Comparison of ENCODE assay signal across 10 mouse cellular contexts in the genomic region with DNA sequence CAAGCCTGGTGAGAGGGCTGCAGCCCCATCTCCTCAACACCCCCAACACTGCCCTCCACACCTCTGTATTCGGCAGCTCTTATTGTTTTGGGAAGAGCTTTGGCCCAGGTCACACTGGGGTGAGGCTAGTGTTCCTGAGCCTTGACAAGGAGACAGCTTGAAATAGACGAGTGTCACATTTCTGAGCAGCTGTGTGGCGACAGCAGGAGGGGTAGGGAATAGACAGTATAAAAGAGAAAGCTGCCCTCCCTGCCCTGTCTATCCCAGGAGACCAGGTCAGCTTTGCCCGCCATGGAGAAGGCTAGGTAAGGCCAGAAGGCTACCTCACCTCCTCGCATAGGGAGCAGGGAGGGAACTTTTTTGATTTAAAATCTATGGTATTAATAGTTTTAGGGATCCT. TPM values are rescaled to one million over a fixed set of nuclear protein-coding genes. Genes with fewer than 3 reads are reported as not detected.
DNase-seq lines count a peak whose midpoint lies in the region; ATAC-seq and TF ChIP-seq lines count a peak whose summit lies in the region.
"Had no signal": no experiment of that assay in that cellular context is flagged by ENCODE, and none has a peak within 500 bp of the region (broad histone marks: within the 10 kb centered on the region; RNA-seq: fewer than 3 reads in every experiment).

A gene (plus strand): TSS at position 257 of the 400 bp plus-strand sequence.

- no peaks in the 10 kb centered on the region for H3K27me3 ChIP-seq in kidney, embryonic 14.5 days (ENCODE audit: control insufficient read depth, insufficient read depth, low read length)
- peaks cover 40% of the 10 kb centered on the region for H3K27me3 ChIP-seq in E14TG2a.4 (ENCODE audit: insufficient read depth, low read length)
- H3K27me3 ChIP-seq in heart, postnatal 0 days (ENCODE audit: control insufficient read depth, insufficient read depth, low read length) = no peaks in the 10 kb centered on the region
- H3K27me3 ChIP-seq in cerebellum, adult 2 months (ENCODE audit: control insufficient read depth, insufficient read depth, low read length) = no peaks in the 10 kb centered on the region

- 31% methylated on average over 5 of the region's 5 CpGs for WGBS in kidney, embryonic 14.5 days
- WGBS in heart, postnatal 0 days = 40% methylated on average over 5 of the region's 5 CpGs
- 73% methylated on average over 5 of the region's 5 CpGs for WGBS in cerebellum, adult 2 months

- H3K4me1 ChIP-seq in kidney, embryonic 14.5 days (ENCODE audit: control insufficient read depth, insufficient read depth, low read length) = peaks cover 9% of the 10 kb centered on the region
- peaks cover 52% of the 10 kb centered on the region for H3K4me1 ChIP-seq in E14TG2a.4 (replicated peaks; ENCODE audit: low read depth, low read length)
- H3K4me1 ChIP-seq in heart, postnatal 0 days (ENCODE audit: control insufficient read depth, insufficient read depth) = peaks cover 17% of the 10 kb centered on the region
- no peaks in the 10 kb centered on the region for H3K4me1 ChIP-seq in cerebellum, adult 2 months (ENCODE audit: control insufficient read depth, insufficient read depth, low read length)

- H3K9me3 ChIP-seq in kidney, embryonic 14.5 days (ENCODE audit: control insufficient read depth, low read length) = no peaks in the 10 kb centered on the region
- H3K9me3 ChIP-seq in E14TG2a.4 (ENCODE audit: low read length) = no peaks in the 10 kb centered on the region
- H3K9me3 ChIP-seq in heart, postnatal 0 days (replicated peaks; ENCODE audit: control insufficient read depth, low read length) = no peaks in the 10 kb centered on the region

- no peak for ATAC-seq in kidney, embryonic 14.5 days (ENCODE audit: low FRiP score, low TSS enrichment)
- no peak for ATAC-seq in heart, postnatal 0 days (ENCODE audit: insufficient read depth, low read depth)

- TF ChIP-seq POLR2A in cerebellum, adult 2 months (IDR thresholded peaks at IDR 0.05; ENCODE audit: borderline replicate concordance, insufficient read depth, low read length) = no peak

- H3K9ac ChIP-seq in kidney, embryonic 14.5 days (ENCODE audit: low read depth, low read length) = no peak within 1 kb of the TSS
- H3K9ac ChIP-seq in heart, postnatal 0 days (replicated peaks; ENCODE audit: low read depth, low read length) = no peak within 1 kb of the TSS

- DNase-seq in kidney, postnatal 10 days = no peak
- peak; percentile 77 for DNase-seq in gastrocnemius, adult 18-20 months (ENCODE audit: low spot score)
- DNase-seq in heart, postnatal 0 days (ENCODE audit: low spot score) = no peak
- DNase-seq in cerebellum, adult 2 months = no peak
- no peak for DNase-seq in frontal cortex, postnatal 14 days (ENCODE audit: low spot score in 2 of 2)
- DNase-seq in kidney, postnatal 25 days = no peak
- DNase-seq: kidney, postnatal 36 days; right cerebral cortex, adult 18-20 months had no signal

- H3K36me3 ChIP-seq in kidney, embryonic 14.5 days (ENCODE audit: control insufficient read depth, insufficient read depth, low read length) = no peaks in the 10 kb centered on the region
- no peaks in the 10 kb centered on the region for H3K36me3 ChIP-seq in E14TG2a.4 (ENCODE audit: insufficient read depth, low read length)
- no peaks in the 10 kb centered on the region for H3K36me3 ChIP-seq in heart, postnatal 0 days (replicated peaks; ENCODE audit: control insufficient read depth, insufficient read depth, low read length)

- TF ChIP-seq CTCF in E14TG2a.4 (conservative IDR thresholded peaks at IDR 0.05; ENCODE audit: low read length) = no peak
- no peak for TF ChIP-seq CTCF in heart, postnatal 0 days (IDR thresholded peaks at IDR 0.05; ENCODE audit: low read depth)
- TF ChIP-seq CTCF in cerebellum, adult 2 months (IDR thresholded peaks at IDR 0.05; ENCODE audit: borderline replicate concordance, insufficient read depth, low read depth, low read length) = no peak

- peak within 1 kb of the TSS; percentile 53 for H3K4me2 ChIP-seq in kidney, embryonic 14.5 days (replicated peaks; ENCODE audit: low read depth, low read length)
- peak within 1 kb of the TSS; percentile 65; the same call in 1 of the 2 replicates for H3K4me2 ChIP-seq in heart, postnatal 0 days (ENCODE audit: low read depth, low read length)

- H3K4me3 ChIP-seq in kidney, embryonic 14.5 days (ENCODE audit: low read length) = no peak within 1 kb of the TSS
- peak within 1 kb of the TSS; percentile 71 for H3K4me3 ChIP-seq in E14TG2a.4 (replicated peaks; ENCODE audit: low read length)
- H3K4me3 ChIP-seq in heart, postnatal 0 days (ENCODE audit: low read depth, low read length) = no peak within 1 kb of the TSS
- H3K4me3 ChIP-seq in cerebellum, adult 2 months (replicated peaks; ENCODE audit: insufficient read depth, low read depth, low read length) = no peak within 1 kb of the TSS

- TF ChIP-seq EP300 in heart, postnatal 0 days (IDR thresholded peaks at IDR 0.05; ENCODE audit: low read depth) = no peak

- H3K27ac ChIP-seq in kidney, embryonic 14.5 days (ENCODE audit: low read depth, low read length) = no peak within 1 kb of the TSS; the same call in 1 of the 2 replicates
- H3K27ac ChIP-seq in heart, postnatal 0 days (ENCODE audit: low read depth) = peak within 1 kb of the TSS; percentile 44
- H3K27ac ChIP-seq in cerebellum, adult 2 months (ENCODE audit: insufficient read depth, low read length) = no peak within 1 kb of the TSS

RNA-seq across cellular contexts. Expression of the gene that starts here (rescaled TPM):
- 0.88 and 1.2 TPM in 2 replicates for polyA plus RNA-seq in kidney, embryonic 14.5 days (2014; fragmentation: Nextera tagmentation; extraction: Ambion mirVana)
- 100 to 1,000 TPM; 558 to 637 TPM for total RNA-seq in gastrocnemius, adult 18-20 months (2021)
- 3.4 and 13.6 TPM in 2 replicates for total RNA-seq in heart, postnatal 0 days (2014; rRNA removed; ENCODE audit: low replicate concordance)
- 10.7 and 12.0 TPM in 2 replicates for polyA plus RNA-seq in heart, postnatal 0 days (2015; fragmentation: Nextera tagmentation; extraction: Ambion mirVana)
- polyA plus RNA-seq in cerebellum, adult 2 months (2012; rRNA removed) = not detected in 2 replicates

Comparison
In these comparisons a context has a peak if more than half of its experiments do, and no peak if none do; other contexts are left out.
1. RNA of the gene that starts here (total RNA-seq): 558 to 637 TPM in gastrocnemius, adult 18-20 months; 3.4 to 13.6 TPM in heart, postnatal 0 days; every median in the first group is over 10 times any median in the second.